Mouse (Mus musculus): ENCODE measurements around the gene D630045J12Rik.

The D630045J12Rik gene

DNA sequence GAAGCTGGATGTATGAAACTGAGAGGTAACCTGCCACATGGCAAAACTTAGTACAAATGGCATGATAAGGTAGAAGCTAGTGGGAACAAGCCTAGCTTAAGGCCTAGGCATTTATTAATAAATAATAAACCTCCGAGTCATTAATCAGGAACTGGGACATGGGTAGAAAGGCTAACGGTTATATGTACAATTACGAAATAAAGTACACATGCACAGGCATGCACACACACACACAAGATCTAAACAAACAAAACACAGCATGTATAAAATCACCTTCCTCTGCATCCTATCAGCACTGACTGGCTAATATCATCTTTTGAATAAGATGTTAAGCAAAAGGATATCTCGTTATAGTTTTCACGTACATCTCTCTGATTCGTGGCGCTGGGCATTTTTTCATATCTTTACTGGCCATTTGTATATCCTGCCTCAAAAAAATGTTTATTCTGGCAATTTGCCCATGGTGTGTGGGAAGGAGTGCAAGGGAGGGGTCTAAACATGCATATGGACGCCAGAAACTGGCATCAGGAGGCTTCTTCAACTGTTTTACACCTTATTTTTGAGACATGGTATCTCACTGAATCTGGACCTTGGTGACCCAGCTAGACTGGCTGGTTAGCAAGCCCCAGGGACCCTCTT, 67.4 kb downstream of the D630045J12Rik start:
- DNase-seq: no peak

DNA sequence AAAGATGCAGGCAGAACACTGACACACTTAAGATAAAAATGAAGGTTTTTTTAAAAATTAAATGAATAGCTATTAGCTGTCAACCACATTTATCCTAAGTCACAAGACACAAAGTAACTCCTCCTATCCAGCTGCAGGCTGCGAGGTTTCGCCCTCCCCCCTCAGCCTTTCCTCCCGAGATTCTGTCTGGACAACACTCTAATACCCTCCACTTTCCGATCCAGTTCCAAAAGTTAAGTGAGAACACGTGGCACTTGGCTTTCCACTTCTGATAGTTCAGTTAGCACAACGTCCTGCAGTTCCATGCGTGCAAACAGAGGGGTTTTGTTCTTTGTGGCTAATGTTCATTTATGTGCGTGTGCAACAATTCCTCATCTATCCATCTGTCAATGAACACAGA, 69.0 kb downstream of the D630045J12Rik start:
- DNase-seq: peak; percentile 25 to 54

DNA sequence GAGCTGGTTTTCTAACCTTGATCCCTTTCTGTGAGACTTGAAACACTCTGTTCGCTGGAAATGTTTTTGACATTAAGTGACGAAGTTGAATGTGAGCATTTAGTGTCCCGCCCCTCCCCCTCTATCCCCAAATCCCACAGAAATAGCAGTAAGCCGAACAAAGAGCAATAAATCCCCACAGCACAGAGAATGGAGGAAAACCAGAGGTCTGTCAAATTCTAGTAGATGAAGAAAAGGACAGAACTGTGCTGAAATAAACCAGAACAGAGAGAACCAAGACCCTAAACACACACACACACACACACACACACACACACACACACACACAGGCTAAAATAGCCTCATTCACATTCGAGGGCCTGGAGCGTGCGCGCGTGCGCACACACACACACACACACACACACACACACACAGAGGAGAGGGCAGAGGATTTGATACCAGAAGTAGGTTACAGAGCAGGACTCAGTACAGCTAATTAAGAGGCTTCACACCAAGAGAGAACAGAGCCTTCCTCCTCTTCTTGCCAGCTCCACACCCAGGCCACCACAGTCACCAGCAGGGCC, 72.0 kb downstream of the D630045J12Rik start:
- no peak for DNase-seq

DNA sequence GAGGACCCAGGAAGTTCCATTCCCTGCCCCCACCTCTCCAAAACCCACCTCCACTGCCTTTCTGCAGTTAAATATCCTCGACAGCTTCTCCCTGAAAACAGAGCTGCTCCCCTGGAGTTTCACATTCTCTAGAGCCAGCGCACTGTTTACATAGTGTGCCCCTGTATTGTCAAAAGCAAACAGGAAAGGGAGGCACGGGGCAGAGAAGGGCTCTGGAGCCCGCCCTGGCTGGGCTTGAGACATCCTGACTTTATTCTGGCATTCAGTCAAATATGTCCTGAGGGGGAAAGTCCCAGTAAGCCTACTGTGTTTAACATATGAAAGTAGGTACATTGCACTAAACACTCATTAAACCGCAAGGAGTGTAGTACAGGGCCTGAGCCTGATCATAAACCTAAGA, 73.1 kb downstream of the D630045J12Rik start:
- peak; percentile 21 to 69 for DNase-seq

DNA sequence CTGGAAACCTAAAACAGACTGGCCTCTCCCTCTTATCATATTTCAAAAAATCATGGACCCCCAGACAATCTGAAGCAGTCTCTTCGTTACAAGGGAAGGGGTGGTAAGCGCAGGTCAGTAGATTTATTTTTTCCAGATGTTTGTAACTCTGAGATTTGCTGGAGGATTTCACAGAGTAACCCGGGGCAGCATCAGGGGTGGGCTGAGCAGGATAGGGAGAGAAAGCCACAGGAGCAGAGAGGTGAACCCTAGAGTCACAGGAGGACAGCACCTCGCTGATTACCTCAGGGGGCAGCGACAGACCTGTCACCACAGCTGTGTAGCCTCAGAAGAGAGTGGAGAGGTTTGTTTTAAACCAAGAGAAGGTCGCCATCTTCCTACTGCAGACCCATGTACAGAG, 88.4 kb downstream of the D630045J12Rik start:
- no peak for DNase-seq

DNA sequence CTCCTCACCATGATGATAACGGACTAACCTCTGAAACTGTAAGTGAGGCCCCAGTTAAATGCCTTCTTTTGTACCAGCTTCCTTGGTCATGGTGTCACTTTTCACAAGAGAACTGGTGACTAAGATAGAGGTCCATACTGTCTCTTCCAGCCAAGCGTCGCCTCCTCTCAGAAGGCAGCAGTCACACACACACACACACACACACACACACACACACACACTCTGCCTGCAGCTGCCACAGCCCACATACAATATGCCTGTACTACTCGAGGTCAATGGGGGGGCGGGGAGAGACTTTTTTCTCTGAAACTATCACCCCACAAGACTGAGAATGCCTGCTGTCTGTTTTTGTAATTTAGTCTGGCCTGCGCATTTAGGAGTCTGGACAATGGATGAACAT, 89.1 kb downstream of the D630045J12Rik start:
- no peak for DNase-seq

DNA sequence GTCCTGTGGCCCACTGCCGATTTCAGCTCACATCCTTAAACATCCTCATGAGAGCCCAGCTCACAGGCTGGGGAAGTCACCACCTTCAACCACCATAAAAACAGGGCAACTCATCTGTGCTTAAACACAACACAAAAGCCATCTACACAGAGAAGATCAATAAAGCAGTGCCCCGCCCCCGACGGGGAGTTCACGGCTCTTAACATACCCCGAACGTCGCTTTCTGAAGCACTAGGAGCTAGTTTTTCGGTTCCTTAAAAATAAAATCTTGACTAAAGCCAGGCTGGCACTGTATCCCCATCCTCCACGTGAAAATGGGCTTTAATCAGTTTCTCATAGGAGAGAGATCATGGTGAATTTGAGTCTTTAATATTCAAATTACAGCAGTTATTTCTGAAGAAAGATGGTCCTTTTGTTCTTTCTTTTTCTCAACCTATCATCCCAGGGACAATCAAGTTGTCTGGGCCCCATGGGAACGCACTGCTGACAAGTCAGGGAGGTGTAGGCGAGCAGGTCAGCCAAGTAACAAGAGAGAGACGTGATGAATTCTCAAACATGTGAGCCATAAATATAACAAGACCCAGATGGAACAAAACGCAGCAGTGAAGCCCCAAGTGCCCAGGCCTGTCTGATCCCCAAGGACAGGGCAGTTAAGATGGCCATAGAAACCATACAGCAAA, 90.8 kb downstream of the D630045J12Rik start:
- DNase-seq: no peak

DNA sequence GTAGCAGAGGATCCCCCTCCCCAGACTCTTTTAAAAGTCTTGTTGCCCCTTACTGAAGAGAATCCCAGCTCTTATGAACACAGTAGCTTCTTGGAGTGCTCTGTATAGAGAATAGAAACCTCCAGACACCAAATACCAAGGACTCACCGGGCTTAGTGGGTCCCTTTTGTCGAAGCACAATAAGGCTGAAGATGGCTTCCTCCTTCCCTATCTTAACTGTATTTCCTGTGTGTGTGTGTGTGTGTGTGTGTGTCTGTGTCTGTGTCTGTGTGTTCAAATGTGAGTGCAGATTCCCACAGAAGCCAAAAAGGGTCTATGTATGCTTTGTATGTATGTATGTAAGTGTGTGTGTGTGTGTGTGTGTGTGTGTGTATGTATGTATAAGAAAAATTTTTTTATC, 93.3 kb downstream of the D630045J12Rik start:
- no peak for DNase-seq

DNA sequence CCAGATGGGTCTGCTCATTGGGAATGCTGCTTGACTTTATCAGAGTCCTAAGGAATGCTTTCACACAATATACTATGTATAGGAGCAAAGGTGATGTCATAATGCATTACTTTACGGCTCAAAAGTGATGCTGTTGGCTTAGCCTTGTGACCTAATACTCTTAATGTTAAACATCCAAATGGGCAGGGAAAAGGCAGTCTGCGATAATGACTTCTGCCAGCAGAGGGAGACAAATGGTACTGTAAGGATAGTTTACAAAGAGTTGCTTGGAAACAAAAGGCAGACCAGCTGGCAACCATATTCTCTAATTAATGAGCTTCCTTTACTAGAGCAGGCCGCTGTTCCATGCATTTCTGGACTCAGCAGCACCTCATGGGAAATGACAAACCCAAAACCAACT, 93.7 kb downstream of the D630045J12Rik start:
- DNase-seq: peak; percentile 34 to 90

DNA sequence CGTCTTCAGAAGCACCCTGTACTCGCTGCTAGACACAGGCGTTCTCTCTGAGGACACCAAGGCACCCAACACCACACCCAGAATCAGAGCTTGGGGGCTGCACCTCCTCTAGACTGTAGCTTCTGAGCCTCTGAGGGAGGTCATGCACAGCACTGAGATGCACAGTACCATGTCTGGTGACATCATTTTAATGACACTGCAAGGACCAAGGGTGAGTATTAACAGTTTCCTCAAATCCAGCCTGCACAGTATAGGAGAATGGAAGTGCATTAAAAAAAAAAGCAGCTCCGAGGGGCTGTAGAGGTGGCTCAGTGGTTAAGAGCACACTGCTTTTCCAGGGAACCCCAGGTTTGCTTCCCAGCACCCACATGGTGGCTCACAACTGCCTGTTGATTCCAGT, 94.2 kb downstream of the D630045J12Rik start:
- no peak for DNase-seq

DNA sequence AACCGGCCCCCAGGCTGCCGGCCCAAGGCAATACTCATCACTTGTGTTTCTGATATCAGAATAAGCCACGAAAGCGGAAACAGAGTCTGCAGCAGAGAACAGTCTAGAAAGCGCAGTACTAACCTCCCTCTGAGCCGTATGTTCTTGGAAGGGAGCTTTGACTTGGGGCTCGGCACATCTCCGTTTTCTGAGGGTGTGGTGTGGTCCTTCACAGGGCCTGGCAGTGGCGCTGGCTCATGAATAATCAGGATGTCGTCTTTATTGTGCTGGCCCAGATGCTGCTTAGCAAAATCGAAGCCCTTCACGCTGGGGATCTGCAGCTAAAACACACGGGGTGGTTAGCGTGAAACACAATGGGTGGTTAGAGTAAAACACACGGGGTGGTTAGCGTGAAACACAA, 95.9 kb downstream of the D630045J12Rik start:
- no peak for DNase-seq

DNA sequence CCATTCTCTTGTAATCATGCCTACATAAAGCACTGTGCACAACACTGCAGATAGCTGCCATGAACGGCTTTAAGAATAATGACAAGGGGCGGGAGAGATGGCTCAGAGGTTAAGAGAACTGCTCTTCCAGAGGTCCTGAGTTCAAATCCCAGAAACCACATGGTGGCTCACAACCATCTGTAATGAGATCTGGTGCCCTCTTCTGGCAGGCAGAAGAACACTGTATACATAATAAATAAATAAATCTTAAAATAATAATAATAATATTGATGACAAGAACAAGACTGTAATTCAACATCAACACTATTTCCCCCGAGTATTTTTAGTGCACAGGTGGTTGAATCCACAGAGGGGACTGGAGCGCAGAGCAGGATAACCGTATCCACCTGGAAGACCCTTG, 97.6 kb downstream of the D630045J12Rik start:
- no peak for DNase-seq

DNA sequence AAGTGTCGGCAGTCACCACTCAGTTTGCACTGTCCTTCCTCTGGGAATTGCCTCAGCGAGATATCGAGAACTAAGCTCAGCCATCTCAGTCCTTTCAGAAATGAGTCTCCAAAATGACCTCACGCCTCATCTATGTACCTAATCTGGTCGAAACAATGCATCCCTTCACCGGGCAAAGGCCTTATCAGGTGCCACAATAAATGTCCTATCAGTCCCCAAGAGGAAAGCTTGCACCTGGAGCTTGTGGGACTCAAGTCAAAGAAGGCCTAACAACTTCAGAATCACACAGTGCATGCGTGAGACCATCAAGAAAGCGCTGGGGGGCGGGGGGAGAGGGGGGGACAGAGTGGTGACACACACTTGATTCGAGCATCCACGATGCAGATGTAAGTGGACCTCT, 101.5 kb downstream of the D630045J12Rik start:
- DNase-seq: no peak

DNA sequence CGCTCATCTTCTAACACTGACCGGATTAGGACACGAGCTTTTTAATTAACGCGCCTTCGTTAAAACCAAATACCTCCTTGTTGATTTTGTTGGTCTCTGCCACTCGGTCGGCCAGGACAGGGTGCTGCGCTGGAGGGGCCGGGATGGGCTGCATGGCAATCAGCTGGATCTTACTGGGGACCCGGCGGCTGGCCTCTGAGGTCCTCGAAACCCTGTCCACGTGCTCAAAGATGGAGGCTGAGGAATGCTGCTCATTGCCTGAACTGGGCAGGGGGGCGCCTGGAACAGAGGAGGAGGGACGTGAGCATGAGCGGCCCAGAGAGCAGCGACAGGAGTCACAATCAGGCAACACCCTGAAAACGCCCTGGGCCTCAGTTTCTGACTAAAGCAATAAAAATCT, 104.3 kb downstream of the D630045J12Rik start:
- DNase-seq: no peak

DNA sequence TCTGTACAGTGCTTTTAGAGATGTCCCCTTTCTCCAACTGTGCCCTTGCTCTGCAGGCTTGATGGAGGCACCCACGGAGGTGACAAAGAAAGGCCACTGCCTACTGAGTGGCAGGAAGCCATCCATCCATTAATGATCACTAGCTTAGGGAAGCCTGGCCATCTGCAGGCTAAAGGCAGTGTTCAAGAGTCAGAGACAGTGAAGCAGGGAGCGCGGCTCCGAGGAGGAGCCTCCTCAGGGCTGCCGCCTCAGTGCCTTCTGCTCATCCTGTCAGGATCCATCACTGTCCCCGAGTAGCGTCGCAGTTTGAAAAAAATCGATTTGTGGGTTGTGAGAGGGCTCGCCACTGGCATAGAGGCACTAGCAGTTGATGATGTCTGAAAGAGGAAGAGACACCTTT, 105.2 kb downstream of the D630045J12Rik start:
- DNase-seq: no peak

DNA sequence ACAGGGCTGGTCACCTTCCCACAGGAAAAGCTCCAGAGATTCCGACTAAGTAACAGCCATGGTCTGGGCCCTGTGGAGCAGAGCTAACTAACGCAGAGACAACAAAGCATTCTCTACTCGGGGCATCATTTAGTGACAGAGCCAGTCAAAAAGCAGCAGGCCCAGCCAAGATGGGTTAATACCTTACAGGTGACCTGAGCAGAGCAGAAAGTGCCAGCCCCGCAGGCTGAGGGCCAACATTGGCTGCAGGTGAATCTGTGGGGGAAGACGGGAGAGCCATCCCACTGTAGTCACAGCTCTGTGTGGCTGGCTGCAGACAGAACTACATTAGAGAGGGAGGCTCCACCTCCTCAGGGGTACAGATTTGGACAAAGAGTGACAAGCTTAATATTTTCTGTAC, 106.5 kb downstream of the D630045J12Rik start:
- no peak for DNase-seq

DNA sequence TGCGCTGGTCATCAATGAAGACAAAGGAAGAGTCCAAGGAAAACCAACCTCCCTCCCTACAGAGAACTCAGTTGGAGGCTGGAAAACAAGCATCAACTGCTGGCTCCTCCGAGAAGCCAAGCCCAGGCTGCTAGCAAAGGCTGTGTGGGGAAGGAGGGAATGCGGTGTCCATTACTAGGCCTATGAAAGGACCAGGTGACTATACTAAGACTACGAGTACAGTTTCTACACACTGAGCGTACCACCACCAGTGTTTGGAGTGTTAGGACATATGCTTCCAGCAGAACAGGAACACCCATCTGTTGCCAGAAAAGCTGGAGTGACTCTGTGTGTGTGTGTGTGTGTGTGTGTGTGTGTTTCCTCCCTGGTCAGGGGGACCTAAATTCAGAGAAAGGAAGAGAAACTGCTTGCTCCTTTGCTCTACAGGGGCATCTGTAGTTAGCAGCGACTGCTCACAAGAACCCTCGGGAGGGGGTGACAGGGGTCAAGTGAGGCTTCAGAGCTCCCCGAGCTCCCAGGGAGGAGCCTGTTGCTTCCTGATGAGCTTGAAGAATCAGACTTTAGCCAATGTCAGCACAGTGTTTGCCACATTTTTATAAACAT, 108.2 kb downstream of the D630045J12Rik start:
- DNase-seq: peak; percentile 39 to 68

DNA sequence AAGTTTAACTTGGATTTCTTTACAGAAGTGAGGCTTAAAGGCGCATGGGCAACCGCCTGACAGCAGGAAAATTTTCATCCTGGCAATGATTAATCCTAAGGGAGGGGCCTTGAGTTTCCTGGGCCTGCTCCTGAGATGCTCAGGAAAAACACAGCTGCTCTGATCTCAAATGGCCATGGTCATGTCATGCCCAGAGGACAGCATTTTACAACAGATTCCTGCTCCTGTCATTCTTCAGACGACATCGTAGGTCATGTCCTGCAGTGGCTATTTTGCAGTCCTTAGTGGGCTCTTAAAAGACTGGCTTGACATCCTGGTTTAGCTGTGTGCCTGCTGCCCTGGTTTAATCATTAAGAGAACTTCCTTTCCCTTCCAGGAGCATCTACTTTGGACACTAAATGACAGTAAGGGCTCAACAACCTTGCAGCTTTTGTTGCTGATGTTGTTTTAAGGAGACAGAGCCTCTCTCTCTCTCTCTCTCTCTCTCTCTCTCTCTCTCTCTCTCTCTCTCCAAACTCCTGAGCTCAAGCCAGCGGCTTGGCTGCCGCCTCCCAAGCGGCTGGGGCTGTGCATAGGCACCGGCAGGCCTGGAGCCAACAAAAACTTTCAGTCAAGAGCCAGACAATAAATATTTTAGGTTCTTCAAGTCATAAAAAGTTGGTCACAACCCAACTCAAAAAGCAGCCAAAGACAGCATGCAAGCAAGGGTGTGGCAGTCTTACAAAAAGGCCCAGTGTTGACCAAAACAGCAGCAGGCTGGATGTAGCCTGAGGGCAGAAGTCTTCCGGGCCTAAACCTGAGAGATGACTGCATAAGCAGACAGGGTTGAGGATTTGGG, 109.4 kb downstream of the D630045J12Rik start:
- DNase-seq: peak; percentile 69 to 87

DNA sequence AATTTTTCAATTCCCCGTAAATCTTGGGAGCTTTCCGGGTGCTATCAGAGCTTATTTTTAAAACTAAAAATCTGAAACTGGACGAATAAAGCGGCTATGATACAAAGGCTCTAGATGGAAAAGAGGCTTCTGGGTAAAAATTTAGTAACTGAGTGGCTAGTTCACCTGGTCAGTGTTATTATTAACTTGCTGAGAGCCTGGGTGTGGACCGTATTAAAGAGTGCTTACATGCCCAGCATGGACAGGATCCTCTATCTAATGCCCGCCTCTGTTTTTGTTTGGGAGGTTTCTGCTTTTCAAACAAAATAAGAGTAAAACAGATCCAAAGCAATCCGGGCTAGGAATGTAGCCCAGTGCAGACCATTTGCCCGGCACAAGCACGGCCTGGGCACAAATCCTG, 113.4 kb downstream of the D630045J12Rik start:
- DNase-seq: no peak

DNA sequence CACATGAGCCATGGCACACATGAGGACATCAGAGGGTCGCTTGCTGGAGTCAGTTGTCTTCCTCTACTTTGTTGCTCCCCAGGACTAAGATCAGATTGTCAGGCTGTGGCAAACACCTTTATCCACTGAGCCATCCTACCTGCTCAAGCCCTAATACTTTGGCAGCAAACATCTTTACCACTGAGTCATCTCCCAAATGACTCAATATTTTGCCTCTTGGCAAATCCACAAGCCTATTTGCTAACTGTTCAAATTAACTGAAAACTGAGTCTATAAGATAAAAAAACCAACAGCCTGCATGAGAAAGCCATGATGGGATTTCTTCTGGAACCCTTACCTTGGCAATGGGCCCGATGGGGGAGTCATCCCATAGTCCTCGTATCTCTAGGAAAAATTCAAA, 114.7 kb downstream of the D630045J12Rik start:
- DNase-seq: no peak

DNA sequence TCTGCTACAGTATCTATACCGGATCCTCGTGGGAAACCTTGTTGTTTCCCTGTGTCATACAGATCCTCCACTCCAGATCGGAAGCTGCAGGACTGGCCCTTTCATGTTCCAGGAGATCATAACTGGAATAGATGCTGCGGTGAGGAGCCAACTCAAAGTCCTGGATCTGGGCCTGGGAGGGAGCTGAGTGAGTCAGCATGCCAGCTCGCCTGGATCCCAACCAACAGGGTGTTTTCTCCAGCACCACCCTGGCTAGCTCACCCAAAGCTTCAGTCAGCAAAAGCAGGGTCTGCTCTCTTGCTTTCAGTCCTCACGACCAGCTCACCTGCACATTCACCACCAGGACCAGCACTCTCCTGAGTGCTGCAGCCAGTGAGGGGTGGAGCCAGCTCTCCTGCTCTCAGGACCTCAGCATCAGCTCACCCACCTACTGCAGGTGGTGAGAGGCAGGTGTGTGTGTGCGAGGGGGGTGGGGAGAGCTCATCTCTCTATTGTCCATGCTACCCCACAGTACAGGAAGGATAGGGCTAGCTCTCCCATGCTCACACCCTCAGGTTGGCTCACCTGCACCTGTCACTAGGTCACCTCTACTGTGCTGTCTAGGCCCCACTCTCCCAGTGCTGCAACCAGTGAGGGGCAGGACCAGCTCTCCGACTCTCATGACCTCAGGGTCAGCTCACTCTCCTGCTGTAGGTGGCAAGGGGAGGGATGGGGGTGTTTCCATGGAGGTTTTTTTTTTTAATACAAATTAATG, 118.8 kb downstream of the D630045J12Rik start:
- no peak for DNase-seq

DNA sequence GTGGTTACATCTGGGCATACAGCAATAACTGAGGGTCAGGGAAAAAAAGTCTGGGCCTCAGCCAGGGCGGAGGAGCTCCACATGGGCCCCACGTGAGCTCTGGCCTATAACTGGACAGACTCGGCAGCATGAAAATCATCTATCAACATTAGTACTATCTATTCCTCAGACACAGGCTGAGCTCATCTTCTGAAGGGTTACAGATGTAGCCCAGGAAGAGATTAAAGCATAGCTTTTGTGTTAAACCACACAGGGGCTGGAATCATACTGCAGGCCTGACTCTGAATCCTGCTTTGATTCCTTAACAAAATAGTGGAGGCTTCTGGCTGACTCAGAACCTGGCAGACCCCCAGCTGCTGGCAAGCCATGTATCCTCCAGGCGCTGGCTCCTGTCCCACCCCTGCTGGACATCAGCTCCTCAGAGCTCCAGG, 122.0 kb downstream of the D630045J12Rik start:
- peak; percentile 56 to 74 for DNase-seq

Measured in lung, postnatal 4 days (tissue).